Comparison of ENCODE assay signal across 8 mouse cellular contexts in the genomic region with DNA sequence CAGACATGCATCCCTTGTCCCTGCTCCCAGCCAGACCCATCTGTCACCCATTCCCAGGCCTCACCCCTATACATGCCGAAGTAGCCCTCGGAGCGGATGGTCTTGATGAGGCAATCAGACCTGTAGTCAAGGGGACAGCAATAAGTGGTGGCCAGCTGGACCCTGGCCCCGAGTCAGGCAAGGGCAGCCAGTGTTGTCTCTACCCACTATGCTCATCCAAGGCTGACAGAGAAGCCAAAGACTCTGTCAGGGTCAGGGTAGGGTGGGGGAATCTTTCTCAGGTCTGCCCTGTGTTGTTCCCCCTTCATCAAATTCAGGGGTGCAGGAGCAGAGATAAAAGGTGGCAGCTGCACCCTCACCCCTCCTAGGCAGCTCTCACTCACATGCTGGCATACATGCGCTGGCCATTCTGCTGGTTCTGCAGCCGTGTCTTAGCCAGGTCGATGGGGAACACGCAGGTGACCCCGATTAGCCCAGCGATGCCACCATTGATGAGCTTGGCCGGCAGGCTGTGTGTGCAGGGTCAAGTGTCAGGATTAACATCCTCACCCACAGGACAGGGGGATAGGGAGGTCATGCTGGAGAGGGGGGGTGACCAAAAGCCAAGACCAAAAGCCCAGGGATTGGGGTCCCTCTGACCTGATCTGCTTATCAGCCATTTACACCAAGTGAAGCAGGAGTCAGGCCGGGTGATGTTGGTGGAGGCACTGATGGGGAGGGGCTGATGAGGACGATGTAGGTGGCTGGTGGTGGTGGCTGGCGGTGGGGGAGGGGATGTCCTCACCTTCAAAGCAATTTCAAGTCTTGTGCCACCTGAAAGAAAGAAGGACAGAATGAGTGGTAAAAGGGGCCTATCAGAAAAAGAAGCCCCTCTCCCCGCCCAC. TPM values are rescaled to one million over a fixed set of nuclear protein-coding genes. Genes with fewer than 3 reads are reported as not detected.
DNase-seq lines count a peak whose midpoint lies in the region; ATAC-seq lines count a peak whose summit lies in the region.

No protein-coding gene starts in this region.

- peaks cover 12% of the 10 kb centered on the region for H3K36me3 ChIP-seq in lung, embryonic 16.5 days (ENCODE audit: control insufficient read depth, insufficient read depth, low read length)
- peaks cover 47% of the 10 kb centered on the region for H3K36me3 ChIP-seq in embryonic facial prominence, embryonic 13.5 days
- peaks cover 26% of the 10 kb centered on the region for H3K36me3 ChIP-seq in intestine, embryonic 16.5 days (ENCODE audit: control insufficient read depth, insufficient read depth, low read length)
- peaks cover 37% of the 10 kb centered on the region for H3K36me3 ChIP-seq in neural tube, embryonic 15.5 days

- peak overlapping the region; percentile 64 for H3K4me2 ChIP-seq in lung, embryonic 16.5 days (ENCODE audit: low read depth, low read length)
- H3K4me2 ChIP-seq in embryonic facial prominence, embryonic 13.5 days, result peak overlapping the region; percentile 89
- peak overlapping the region; percentile 85 for H3K4me2 ChIP-seq in intestine, embryonic 16.5 days (ENCODE audit: low read depth, low read length)
- H3K4me2 ChIP-seq in neural tube, embryonic 15.5 days, result peak overlapping the region; percentile 91

- H3K4me1 ChIP-seq in lung, embryonic 16.5 days (replicated peaks; ENCODE audit: control insufficient read depth, insufficient read depth, low read length), result peaks cover 24% of the 10 kb centered on the region
- H3K4me1 ChIP-seq in embryonic facial prominence, embryonic 13.5 days, result peaks cover 57% of the 10 kb centered on the region
- H3K4me1 ChIP-seq in intestine, embryonic 16.5 days (ENCODE audit: control insufficient read depth, insufficient read depth, low read length), result peaks cover 42% of the 10 kb centered on the region
- peaks cover 72% of the 10 kb centered on the region for H3K4me1 ChIP-seq in neural tube, embryonic 15.5 days

- peak overlapping the region; percentile 54 for H3K9ac ChIP-seq in lung, embryonic 16.5 days (ENCODE audit: low read length)
- peak overlapping the region; percentile 77 for H3K9ac ChIP-seq in embryonic facial prominence, embryonic 13.5 days
- peak overlapping the region; percentile 66 for H3K9ac ChIP-seq in intestine, embryonic 16.5 days (ENCODE audit: low read depth, low read length)
- H3K9ac ChIP-seq in neural tube, embryonic 15.5 days (replicated peaks), result peak overlapping the region; percentile 66

- no peak for ATAC-seq in lung, embryonic 16.5 days (ENCODE audit: low read depth)
- ATAC-seq in embryonic facial prominence, embryonic 13.5 days (ENCODE audit: insufficient number of reproducible peaks, insufficient read depth, low FRiP score, low TSS enrichment, low read depth), result no peak
- ATAC-seq in intestine, embryonic 16.5 days, result no peak
- ATAC-seq in neural tube, embryonic 15.5 days (ENCODE audit: low FRiP score), result no peak

- H3K27me3 ChIP-seq in lung, embryonic 16.5 days (ENCODE audit: control insufficient read depth, insufficient read depth, low read depth, low read length), result no peaks in the 10 kb centered on the region
- H3K27me3 ChIP-seq in embryonic facial prominence, embryonic 13.5 days, result no peaks in the 10 kb centered on the region
- no peaks in the 10 kb centered on the region for H3K27me3 ChIP-seq in intestine, embryonic 16.5 days (replicated peaks; ENCODE audit: control insufficient read depth, insufficient read depth, low read length)
- H3K27me3 ChIP-seq in neural tube, embryonic 15.5 days (replicated peaks), result no peaks in the 10 kb centered on the region

- WGBS in lung, embryonic 16.5 days, result 71% methylated on average over 15 of the region's 15 CpGs
- 76% methylated on average over 15 of the region's 15 CpGs for WGBS in embryonic facial prominence, embryonic 13.5 days
- 74% methylated on average over 15 of the region's 15 CpGs for WGBS in intestine, embryonic 16.5 days
- WGBS in neural tube, embryonic 15.5 days, result 76% methylated on average over 15 of the region's 15 CpGs

- peak overlapping the region; percentile 53 for H3K4me3 ChIP-seq in lung, embryonic 16.5 days (ENCODE audit: low read length)
- peak overlapping the region; percentile 55 for H3K4me3 ChIP-seq in embryonic facial prominence, embryonic 13.5 days
- peak overlapping the region; percentile 53 for H3K4me3 ChIP-seq in intestine, embryonic 16.5 days (ENCODE audit: low read length)
- H3K4me3 ChIP-seq in neural tube, embryonic 15.5 days (replicated peaks), result peak overlapping the region; percentile 58

- no peak overlapping the region for H3K27ac ChIP-seq in lung, embryonic 16.5 days (ENCODE audit: low read length)
- peak overlapping the region; percentile 55 for H3K27ac ChIP-seq in embryonic facial prominence, embryonic 13.5 days
- H3K27ac ChIP-seq in intestine, embryonic 16.5 days (ENCODE audit: low read length), result no peak overlapping the region
- H3K27ac ChIP-seq in neural tube, embryonic 15.5 days (replicated peaks), result peak overlapping the region; percentile 77

- no peaks in the 10 kb centered on the region for H3K9me3 ChIP-seq in lung, embryonic 16.5 days (ENCODE audit: control insufficient read depth, low read length)
- H3K9me3 ChIP-seq in embryonic facial prominence, embryonic 13.5 days, result no peaks in the 10 kb centered on the region
- H3K9me3 ChIP-seq in intestine, embryonic 16.5 days (ENCODE audit: control insufficient read depth, low read length), result no peaks in the 10 kb centered on the region
- no peaks in the 10 kb centered on the region for H3K9me3 ChIP-seq in neural tube, embryonic 15.5 days (replicated peaks)

- DNase-seq in lung, postnatal 36 days, result no peak
- DNase-seq in embryo, embryonic 10 days (ENCODE audit: low spot score), result no peak
- DNase-seq in gastrocnemius, postnatal 4 days (ENCODE audit: low spot score in 2 of 2), result no peak
- no peak for DNase-seq in adrenal gland, adult 2 months

RNA-seq across cellular contexts. Expression of a gene that starts 3.9 kb away (rescaled TPM):
- polyA plus RNA-seq in lung, embryonic 16.5 days (2015; fragmentation: Nextera tagmentation; extraction: Ambion mirVana), result 21.7 and 24.5 TPM in 2 replicates
- polyA plus RNA-seq in embryonic facial prominence, embryonic 13.5 days (2015; fragmentation: Nextera tagmentation; extraction: Ambion mirVana), result 32.4 and 35.3 TPM in 2 replicates
- polyA plus RNA-seq in intestine, embryonic 16.5 days (2015; fragmentation: Nextera tagmentation; extraction: Ambion mirVana), result 34.6 and 37.7 TPM in 2 replicates
- 76.7 and 88.8 TPM in 2 replicates for polyA plus RNA-seq in neural tube, embryonic 15.5 days (2015; fragmentation: Nextera tagmentation; extraction: Ambion mirVana)
- 10 to 100 TPM; 16.4 to 25.2 TPM for total RNA-seq in gastrocnemius, postnatal 4 days (2021)
- total RNA-seq in adrenal gland, adult 2 months (2021), result 100 to 1,000 TPM; 125 to 172 TPM
- 234 and 236 TPM in 2 replicates for polyA plus RNA-seq in adrenal gland, adult 2 months (2012; rRNA removed)

RNA-seq across cellular contexts. Expression of a gene that starts 4.5 kb away (rescaled TPM):
- polyA plus RNA-seq in lung, embryonic 16.5 days (2015; fragmentation: Nextera tagmentation; extraction: Ambion mirVana), result 0.79 TPM in 2 replicates
- 2.8 and 3.4 TPM in 2 replicates for polyA plus RNA-seq in embryonic facial prominence, embryonic 13.5 days (2015; fragmentation: Nextera tagmentation; extraction: Ambion mirVana)
- polyA plus RNA-seq in intestine, embryonic 16.5 days (2015; fragmentation: Nextera tagmentation; extraction: Ambion mirVana), result 3.2 and 4.0 TPM in 2 replicates
- polyA plus RNA-seq in neural tube, embryonic 15.5 days (2015; fragmentation: Nextera tagmentation; extraction: Ambion mirVana), result 185 and 208 TPM in 2 replicates
- total RNA-seq in gastrocnemius, postnatal 4 days (2021), result under 1 TPM; 0.34 to 0.49 TPM
- 1 to 10 TPM; 1.6 to 2.8 TPM for total RNA-seq in adrenal gland, adult 2 months (2021)
- polyA plus RNA-seq in adrenal gland, adult 2 months (2012; rRNA removed), result 1.00 and 1.2 TPM in 2 replicates

RNA-seq across cellular contexts. Expression of a gene that starts 10.1 kb away (rescaled TPM):
- polyA plus RNA-seq in lung, embryonic 16.5 days (2015; fragmentation: Nextera tagmentation; extraction: Ambion mirVana), result 14.4 and 15.4 TPM in 2 replicates
- 11.4 and 12.0 TPM in 2 replicates for polyA plus RNA-seq in embryonic facial prominence, embryonic 13.5 days (2015; fragmentation: Nextera tagmentation; extraction: Ambion mirVana)
- polyA plus RNA-seq in intestine, embryonic 16.5 days (2015; fragmentation: Nextera tagmentation; extraction: Ambion mirVana), result 7.3 and 8.0 TPM in 2 replicates
- 2.7 and 5.0 TPM in 2 replicates for polyA plus RNA-seq in neural tube, embryonic 15.5 days (2015; fragmentation: Nextera tagmentation; extraction: Ambion mirVana)
- total RNA-seq in gastrocnemius, postnatal 4 days (2021), result 1 to 10 TPM; 4.0 to 4.5 TPM
- 1 to 10 TPM; 1.4 to 1.5 TPM for total RNA-seq in adrenal gland, adult 2 months (2021)
- polyA plus RNA-seq in adrenal gland, adult 2 months (2012; rRNA removed), result 9.2 and 11.2 TPM in 2 replicates

RNA-seq across cellular contexts. Expression of a gene that starts 13.4 kb away (rescaled TPM):
- polyA plus RNA-seq in lung, embryonic 16.5 days (2015; fragmentation: Nextera tagmentation; extraction: Ambion mirVana), result 1,124 and 1,266 TPM in 2 replicates
- polyA plus RNA-seq in embryonic facial prominence, embryonic 13.5 days (2015; fragmentation: Nextera tagmentation; extraction: Ambion mirVana), result 1,344 and 1,500 TPM in 2 replicates
- polyA plus RNA-seq in intestine, embryonic 16.5 days (2015; fragmentation: Nextera tagmentation; extraction: Ambion mirVana), result 1,164 and 1,258 TPM in 2 replicates
- polyA plus RNA-seq in neural tube, embryonic 15.5 days (2015; fragmentation: Nextera tagmentation; extraction: Ambion mirVana), result 743 and 829 TPM in 2 replicates
- total RNA-seq in gastrocnemius, postnatal 4 days (2021), result 1,000 to 10,000 TPM; 1,111 to 1,331 TPM
- total RNA-seq in adrenal gland, adult 2 months (2021), result 1,000 to 10,000 TPM in 1 of 2 experiments, 100 to 1,000 TPM in 1; 577 to 1,228 TPM
- polyA plus RNA-seq in adrenal gland, adult 2 months (2012; rRNA removed), result 207 and 254 TPM in 2 replicates

RNA-seq across cellular contexts. Expression of a gene that starts 19.8 kb away (rescaled TPM):
- polyA plus RNA-seq in lung, embryonic 16.5 days (2015; fragmentation: Nextera tagmentation; extraction: Ambion mirVana), result 54.0 and 57.0 TPM in 2 replicates
- 73.2 and 74.2 TPM in 2 replicates for polyA plus RNA-seq in embryonic facial prominence, embryonic 13.5 days (2015; fragmentation: Nextera tagmentation; extraction: Ambion mirVana)
- polyA plus RNA-seq in intestine, embryonic 16.5 days (2015; fragmentation: Nextera tagmentation; extraction: Ambion mirVana), result 47.5 and 48.2 TPM in 2 replicates
- polyA plus RNA-seq in neural tube, embryonic 15.5 days (2015; fragmentation: Nextera tagmentation; extraction: Ambion mirVana), result 49.3 and 50.4 TPM in 2 replicates
- total RNA-seq in gastrocnemius, postnatal 4 days (2021), result 10 to 100 TPM; 18.3 to 19.5 TPM
- 10 to 100 TPM; 29.7 to 41.1 TPM for total RNA-seq in adrenal gland, adult 2 months (2021)
- 49.5 and 58.2 TPM in 2 replicates for polyA plus RNA-seq in adrenal gland, adult 2 months (2012; rRNA removed)

Comparison
In these comparisons a context has a peak if more than half of its experiments do, and no peak if none do; other contexts are left out.
1. H3K27ac ChIP-seq: peak in embryonic facial prominence, embryonic 13.5 days (single experiment) and neural tube, embryonic 15.5 days (single experiment); none in lung, embryonic 16.5 days (single experiment) and intestine, embryonic 16.5 days (single experiment).
2. RNA of a gene that starts 4.5 kb away (polyA plus RNA-seq): 185 to 208 TPM in neural tube, embryonic 15.5 days; 3.2 to 4.0 TPM in intestine, embryonic 16.5 days, 2.8 to 3.4 TPM in embryonic facial prominence, embryonic 13.5 days, 1.00 to 1.2 TPM in adrenal gland, adult 2 months and 0.79 TPM in lung, embryonic 16.5 days; every median in the first group is over 10 times any median in the second.
3. Peak in every context shown above with its lines, with median percentiles within 50 percentile points of each other: H3K4me2 ChIP-seq, H3K4me3 ChIP-seq and H3K9ac ChIP-seq.